Mouse (Mus musculus) megakaryocyte, embryonic 14.5 days (primary cell): ENCODE data around the gene Gm42421. TPM values are rescaled to one million over a fixed set of nuclear protein-coding genes. Genes with fewer than 3 reads are reported as not detected.

Experiments
- H3K27me3 ChIP-seq: replicated peaks from 2 replicates; pipeline ENCODE3; 2012; ENCODE audit warnings: inconsistent platforms
- H3K36me3 ChIP-seq: replicated peaks from 2 replicates; pipeline ENCODE3; 2012; ENCODE audit warnings: low read length, inconsistent platforms, mixed read lengths
- H3K4me1 ChIP-seq: 2 replicates; pipeline ENCODE4 v1.6.1; 2012; ENCODE audit warnings: inconsistent platforms
- H3K4me3 ChIP-seq: replicated peaks from 2 replicates; pipeline ENCODE3; 2012; ENCODE audit warnings: moderate library complexity, mild to moderate bottlenecking, inconsistent platforms
- H3K9me3 ChIP-seq: 2 replicates; pipeline ENCODE4 v1.6.1; 2012; ENCODE audit warnings: inconsistent platforms
- FLI1 ChIP-seq: IDR thresholded peaks from 2 replicates; pipeline ENCODE4 v1.6.1; 2012; ENCODE audit warnings: low read length, inconsistent platforms, mixed read lengths
- GATA1 ChIP-seq: IDR thresholded peaks from 3 replicates; pipeline ENCODE4 v1.6.1; 2012; ENCODE audit warnings: mixed read lengths, low read length, inconsistent platforms, borderline replicate concordance
- polyA plus RNA-seq: library from polyadenylated mRNA; stranded (reverse); fragments of >175 nt; gene quantifications from 2 replicates; pipeline ENCODE4 v1.2.3, GENCODE M21; 2012; ENCODE audit warnings: low replicate concordance; ENCODE audit not compliant: insufficient read depth

Gene Gm42421
- polyA plus RNA-seq, 1 experiment: not detected

DNA sequence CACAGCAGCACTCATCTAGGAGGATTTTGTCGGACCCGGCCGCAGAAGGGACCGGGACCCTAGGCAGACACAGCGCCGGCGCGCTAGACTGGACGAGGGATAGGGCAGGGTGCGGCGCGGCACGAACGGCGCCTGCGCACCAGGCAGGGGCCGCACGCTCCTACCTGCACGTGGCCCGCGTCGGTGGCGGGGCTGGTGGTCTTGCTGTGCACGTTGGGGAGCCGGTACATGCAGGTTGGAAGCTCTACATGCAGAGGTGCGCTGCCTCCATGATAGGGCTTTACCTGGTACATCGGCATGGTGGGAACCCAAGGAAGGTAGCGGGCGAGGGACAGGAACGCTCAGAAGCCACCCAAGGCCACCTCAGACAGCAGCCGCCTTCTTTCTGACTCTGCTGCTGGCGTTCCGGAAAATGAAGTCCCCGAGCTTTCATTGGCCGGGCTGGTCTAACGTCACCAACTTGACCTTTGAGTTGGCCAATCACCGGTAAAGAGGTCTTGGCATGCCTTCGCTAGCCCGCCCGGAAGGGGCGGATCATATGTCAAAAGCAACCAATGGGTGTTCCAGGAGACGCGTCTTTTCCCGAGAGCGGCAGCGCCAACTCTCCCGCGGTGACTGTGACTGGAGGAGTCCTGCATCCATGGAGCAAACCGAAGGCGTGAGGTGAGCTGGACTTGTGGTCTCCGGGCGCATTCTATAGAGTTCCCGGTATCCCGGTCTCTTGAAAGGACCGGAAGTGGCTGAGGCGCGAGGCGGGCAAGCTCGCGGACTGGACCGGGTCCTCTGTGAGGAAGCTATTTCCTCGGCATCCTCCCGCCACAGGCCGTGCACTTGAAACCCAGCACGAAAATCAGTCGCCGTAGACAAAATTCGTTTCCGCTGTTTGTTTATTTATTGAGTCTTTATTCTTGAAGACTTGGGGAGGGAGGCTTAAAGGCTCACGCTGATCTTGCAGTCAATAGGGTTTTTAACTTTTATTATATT lies 18.3 kb upstream of the Gm42421 start, which contains the start of the genes Aimp2 and Pms2:
TSS of gene Aimp2 (minus strand) at position 431 of the 984 bp plus-strand sequence.
TSS of gene Pms2 (plus strand) at position 548 of the 984 bp plus-strand sequence.
- Histone ChIP-seq H3K36me3 (peaks cover 55% of the 10 kb centered on the region), H3K27me3 (no peaks in the 10 kb centered on the region), H3K4me3 (peak within 1 kb of the TSS; percentile 100), H3K4me1 (peaks cover 37% of the 10 kb centered on the region), H3K9me3 (no peaks in the 10 kb centered on the region)
- TF ChIP-seq FLI1 (no peak), GATA1 (no peak)

DNA sequence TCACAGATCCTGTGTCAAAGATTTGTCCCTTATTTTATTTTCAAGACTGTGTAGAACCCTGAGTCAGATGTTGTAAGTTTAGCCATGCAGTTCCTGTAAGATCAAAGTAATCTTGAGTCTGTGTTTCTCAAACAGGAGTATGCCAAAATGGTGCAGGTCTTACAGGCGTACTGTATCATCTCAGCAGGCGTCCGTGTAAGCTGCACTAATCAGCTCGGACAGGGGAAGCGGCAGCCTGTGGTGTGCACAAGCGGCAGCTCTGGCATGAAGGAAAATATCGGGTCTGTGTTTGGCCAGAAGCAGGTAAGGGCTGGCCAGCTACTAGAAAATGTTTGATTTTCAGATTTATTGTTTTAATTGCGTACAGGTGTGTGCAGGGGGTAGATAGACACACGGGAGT lies 11.8 kb upstream of the Gm42421 start:
- peaks cover 3% of the 10 kb centered on the region; the same call in 1 of the 2 replicates for H3K4me1 ChIP-seq
- peaks cover 75% of the 10 kb centered on the region for H3K36me3 ChIP-seq
- H3K27me3 ChIP-seq: no peaks in the 10 kb centered on the region
- H3K4me3 ChIP-seq: no peak overlapping the region
- TF ChIP-seq GATA1: no peak
- H3K9me3 ChIP-seq: no peaks in the 10 kb centered on the region

DNA sequence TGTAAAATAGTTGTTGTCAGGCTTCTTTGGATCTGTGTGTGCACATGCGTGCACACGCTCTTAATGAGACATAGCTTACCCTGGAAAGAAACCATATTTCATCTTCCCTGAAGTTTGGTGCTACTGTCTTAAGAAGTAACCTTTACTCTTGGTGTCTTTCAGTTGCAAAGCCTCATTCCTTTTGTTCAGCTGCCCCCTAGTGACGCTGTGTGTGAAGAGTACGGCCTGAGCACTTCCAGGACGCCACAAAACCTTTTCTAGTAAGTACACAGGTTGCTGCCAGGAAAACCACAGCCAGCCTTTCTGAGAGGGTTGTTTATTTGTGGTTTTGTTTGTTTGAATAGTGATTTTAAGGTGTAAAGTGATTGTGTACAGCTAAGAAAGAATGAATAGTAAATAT lies 10.6 kb upstream of the Gm42421 start:
- no peak for TF ChIP-seq FLI1
- no peak for TF ChIP-seq GATA1
- Histone ChIP-seq H3K4me3 (no peak overlapping the region), H3K36me3 (peaks cover 85% of the 10 kb centered on the region)

DNA sequence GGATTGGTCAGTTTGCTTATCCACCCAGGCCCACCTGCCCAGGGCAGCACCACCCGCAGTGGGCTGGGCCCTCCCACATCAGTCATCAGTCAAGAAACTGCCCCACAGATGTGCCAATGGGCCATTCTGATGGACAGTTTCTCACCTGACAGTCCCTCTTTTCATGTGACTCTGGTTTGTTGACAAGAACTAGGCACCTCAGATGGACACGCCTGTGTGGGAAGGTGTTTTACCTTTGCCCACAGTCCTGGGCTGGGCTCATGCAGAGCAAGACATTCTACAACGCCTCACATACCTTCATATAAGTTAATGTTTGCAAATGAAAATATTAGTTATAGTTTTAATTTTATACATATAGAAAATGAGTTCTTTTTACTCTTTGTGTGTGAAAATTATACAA lies 9.9 kb upstream of the Gm42421 start:
- TF ChIP-seq GATA1 (no peak), FLI1 (no peak)
- Histone ChIP-seq H3K9me3 (no peaks in the 10 kb centered on the region), H3K27me3 (no peaks in the 10 kb centered on the region), H3K4me3 (no peak overlapping the region), H3K4me1 (no peaks in the 10 kb centered on the region), H3K36me3 (peaks cover 87% of the 10 kb centered on the region)

More for the DNA sequence above, 10.6 kb upstream of the Gm42421 start:
- Histone ChIP-seq H3K4me1 (no peaks in the 10 kb centered on the region), H3K9me3 (no peaks in the 10 kb centered on the region), H3K27me3 (no peaks in the 10 kb centered on the region)

DNA sequence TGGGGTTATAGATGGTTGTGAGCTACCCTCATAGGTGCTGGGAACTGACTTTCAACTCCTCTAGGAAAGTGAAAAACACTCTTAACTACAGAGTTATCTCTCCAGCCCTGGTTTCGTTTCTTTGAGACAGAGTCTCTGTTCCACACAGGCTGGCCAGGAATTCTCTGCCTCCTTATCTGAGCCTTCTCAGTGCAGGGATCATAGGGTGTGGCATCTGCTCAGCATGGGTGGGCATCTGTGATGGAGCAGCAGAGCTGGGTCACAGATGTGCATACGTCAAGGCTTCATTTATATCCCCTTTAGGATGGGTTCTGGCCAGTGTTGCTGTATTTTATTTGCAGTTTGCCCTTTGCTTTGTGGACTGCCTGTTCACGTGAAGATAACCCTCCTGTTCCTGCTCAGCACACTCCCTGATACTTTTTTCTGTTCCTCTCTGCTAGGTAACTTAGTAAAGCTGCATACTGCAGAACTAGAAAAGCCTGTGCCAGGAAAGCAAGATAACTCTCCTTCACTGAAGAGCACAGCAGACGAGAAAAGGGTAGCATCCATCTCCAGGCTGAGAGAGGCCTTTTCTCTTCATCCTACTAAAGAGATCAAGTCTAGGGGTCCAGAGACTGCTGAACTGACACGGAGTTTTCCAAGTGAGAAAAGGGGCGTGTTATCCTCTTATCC lies 3.1 kb upstream of the Gm42421 start:
- H3K9me3 ChIP-seq: no peaks in the 10 kb centered on the region
- no peaks in the 10 kb centered on the region for H3K4me1 ChIP-seq
- H3K27me3 ChIP-seq: no peaks in the 10 kb centered on the region
- TF ChIP-seq FLI1: no peak
- TF ChIP-seq GATA1: no peak
- H3K36me3 ChIP-seq: peaks cover 96% of the 10 kb centered on the region
- H3K4me3 ChIP-seq: no peak overlapping the region

DNA sequence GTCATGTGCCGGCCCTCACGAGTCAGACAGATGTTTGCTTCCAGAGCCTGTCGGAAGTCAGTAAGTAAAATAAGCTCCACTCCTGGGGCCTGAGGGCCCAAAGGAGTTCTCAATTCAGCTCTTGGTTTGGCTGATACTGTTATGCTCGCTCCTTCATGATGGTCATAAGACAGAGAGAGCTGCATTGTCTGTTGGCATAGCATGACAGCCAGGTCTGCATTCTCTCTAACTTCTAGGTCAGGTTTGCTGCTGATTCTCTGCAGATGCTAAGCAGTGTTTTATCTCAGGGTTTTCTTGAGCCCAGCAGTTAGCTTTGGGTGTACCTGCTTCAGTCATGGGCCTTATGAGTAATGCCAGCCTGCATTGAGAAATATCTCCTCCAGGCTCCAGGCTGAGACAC lies 1.3 kb downstream of the Gm42421 start:
- TF ChIP-seq FLI1: no peak
- TF ChIP-seq GATA1: no peak
- Histone ChIP-seq H3K4me3 (no peak overlapping the region), H3K36me3 (peaks cover 88% of the 10 kb centered on the region), H3K4me1 (no peaks in the 10 kb centered on the region), H3K9me3 (no peaks in the 10 kb centered on the region), H3K27me3 (no peaks in the 10 kb centered on the region)

DNA sequence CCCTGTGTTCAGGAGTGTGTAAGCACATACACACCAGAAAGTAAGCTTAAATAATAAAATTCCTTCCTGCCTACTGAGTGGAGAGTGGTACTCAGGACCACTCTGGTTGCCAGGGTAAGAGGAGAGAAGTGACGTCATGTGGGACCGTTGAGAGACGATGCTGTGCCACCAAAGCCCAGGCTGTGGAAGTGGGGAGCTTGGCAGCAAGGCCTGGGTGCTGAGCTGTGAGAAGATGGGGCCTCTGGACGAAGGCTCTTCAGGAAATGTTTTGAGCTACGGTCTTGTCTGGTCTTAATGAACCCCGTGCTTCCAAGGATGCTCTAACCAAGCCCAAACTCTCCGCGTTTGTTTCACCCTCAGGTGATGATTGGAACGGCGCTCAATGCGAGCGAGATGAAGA lies 2.7 kb downstream of the Gm42421 start:
- TF ChIP-seq FLI1 (no peak), GATA1 (no peak)
- no peaks in the 10 kb centered on the region for H3K27me3 ChIP-seq
- no peaks in the 10 kb centered on the region for H3K9me3 ChIP-seq
- peaks cover 75% of the 10 kb centered on the region for H3K36me3 ChIP-seq
- no peaks in the 10 kb centered on the region for H3K4me1 ChIP-seq
- H3K4me3 ChIP-seq: no peak overlapping the region

DNA sequence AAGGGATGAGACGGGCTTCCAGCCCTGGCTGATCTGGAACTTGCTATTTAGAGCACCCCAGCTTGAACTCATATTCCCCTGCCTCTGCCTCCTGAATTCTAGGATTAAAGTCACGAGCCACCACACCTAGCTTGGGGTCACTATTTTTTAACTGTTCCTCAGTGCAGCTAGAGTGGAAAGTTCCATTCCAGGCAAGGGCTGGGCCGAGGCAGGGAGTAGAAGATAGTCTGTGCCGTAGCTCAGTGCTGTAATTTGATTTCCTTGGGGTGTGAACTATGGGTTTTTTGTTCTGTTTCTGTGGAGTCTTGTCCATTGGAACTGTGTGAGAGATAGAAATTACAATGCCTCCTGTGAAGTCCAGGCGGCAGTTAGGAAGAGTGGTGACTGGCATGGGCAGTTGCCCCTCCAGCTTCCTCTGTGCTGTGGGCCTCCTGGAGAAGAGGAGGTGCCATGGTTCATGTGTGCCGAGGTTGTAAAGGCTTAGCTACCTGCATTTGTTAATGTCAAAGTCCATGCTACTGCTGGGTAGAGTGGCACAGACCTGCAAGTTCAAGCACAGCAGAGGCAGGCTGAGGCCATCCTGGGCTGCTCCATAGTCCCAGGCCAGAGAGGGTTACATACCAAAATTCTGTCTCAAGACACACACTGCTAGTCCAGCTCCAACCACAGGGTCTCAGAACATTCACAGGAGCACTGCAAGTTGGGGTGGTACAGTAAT lies 4.0 kb downstream of the Gm42421 start:
- Histone ChIP-seq H3K4me3 (no peak overlapping the region), H3K9me3 (no peaks in the 10 kb centered on the region), H3K36me3 (peaks cover 61% of the 10 kb centered on the region), H3K27me3 (no peaks in the 10 kb centered on the region), H3K4me1 (no peaks in the 10 kb centered on the region)
- TF ChIP-seq GATA1 (no peak), FLI1 (no peak)

DNA sequence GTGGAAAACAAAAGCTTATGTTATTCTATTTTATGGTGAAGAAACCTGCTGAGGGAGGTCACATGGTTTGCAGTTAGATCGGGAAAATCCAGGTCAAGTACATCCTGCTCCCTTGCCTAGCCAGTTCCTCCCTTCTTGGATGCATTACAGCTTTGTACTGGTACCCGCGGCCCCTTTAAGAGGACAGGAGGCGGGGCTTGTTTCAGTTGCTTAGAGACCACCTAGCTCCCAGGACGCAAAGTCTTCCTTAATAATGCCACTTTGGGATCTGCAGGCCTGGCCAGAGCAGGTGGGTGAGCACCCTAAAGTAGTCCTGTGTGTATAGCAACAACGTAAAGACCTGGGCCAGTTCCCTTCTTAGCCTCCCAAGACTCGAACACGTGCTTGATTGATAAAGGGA lies 4.9 kb downstream of the Gm42421 start, which contains the start of gene Rsph10b:
TSS of gene Rsph10b (plus strand) at position 205 of the 400 bp plus-strand sequence.
- TF ChIP-seq GATA1 (no peak), FLI1 (no peak)
- no peaks in the 10 kb centered on the region for H3K9me3 ChIP-seq
- H3K36me3 ChIP-seq: peaks cover 55% of the 10 kb centered on the region
- H3K27me3 ChIP-seq: no peaks in the 10 kb centered on the region
- no peak within 1 kb of the TSS for H3K4me3 ChIP-seq
- no peaks in the 10 kb centered on the region for H3K4me1 ChIP-seq
